Mouse (Mus musculus) cerebellum, adult 9-11 months (tissue): ENCODE data around the gene Shc3.

Experiments
- DNase-seq: peaks from one replicate; pipeline ENCODE4 v3.0.0; 2022

Gene Shc3

GRCm38 (mm10) chr13:51413461-51413860 lies 155.8 kb downstream of the Shc3 start:
- no peak for DNase-seq

GRCm38 (mm10) chr13:51411696-51412430 lies 157.4 kb downstream of the Shc3 start:
- DNase-seq, result no peak

- DNase-seq, result no peak
Observed at GRCm38 (mm10) chr13:51411243-51411642, 158.0 kb downstream of the Shc3 start.

- DNase-seq, result no peak
Observed at GRCm38 (mm10) chr13:51409936-51410481, 159.2 kb downstream of the Shc3 start.

- no peak for DNase-seq
Observed at GRCm38 (mm10) chr13:51408519-51409001, 160.7 kb downstream of the Shc3 start, which contains the start of gene S1pr3. Gene S1pr3 (plus strand): TSS chr13:51408639.

- DNase-seq, result no peak
Observed at GRCm38 (mm10) chr13:51407541-51408217, 161.5 kb downstream of the Shc3 start.

- DNase-seq, result no peak
Observed at GRCm38 (mm10) chr13:51405731-51406320, 163.4 kb downstream of the Shc3 start.

- DNase-seq, result no peak
Observed at GRCm38 (mm10) chr13:51404566-51404965, 164.7 kb downstream of the Shc3 start.

GRCm38 (mm10) chr13:51400736-51401501 lies 168.3 kb downstream of the Shc3 start:
- DNase-seq, result no peak

- no peak for DNase-seq
Observed at GRCm38 (mm10) chr13:51400186-51400719, 169.0 kb downstream of the Shc3 start.

- no peak for DNase-seq
Observed at GRCm38 (mm10) chr13:51399562-51399961, 169.7 kb downstream of the Shc3 start.

GRCm38 (mm10) chr13:51397861-51398260 lies 171.4 kb downstream of the Shc3 start:
- DNase-seq, result no peak

GRCm38 (mm10) chr13:51392256-51392655 lies 177.0 kb downstream of the Shc3 start:
- no peak for DNase-seq

GRCm38 (mm10) chr13:51391359-51391916 lies 177.8 kb downstream of the Shc3 start:
- DNase-seq, result no peak

- no peak for DNase-seq
Observed at GRCm38 (mm10) chr13:51390398-51390797, 178.8 kb downstream of the Shc3 start.

- no peak for DNase-seq
Observed at GRCm38 (mm10) chr13:51387908-51388307, 181.3 kb downstream of the Shc3 start.

GRCm38 (mm10) chr13:51384899-51385298 lies 184.3 kb downstream of the Shc3 start:
- no peak for DNase-seq

- DNase-seq, result no peak
Observed at GRCm38 (mm10) chr13:51381498-51381897, 187.7 kb downstream of the Shc3 start.
